Mouse (Mus musculus) brain, embryonic 14.5 days (tissue): ENCODE measurements around the gene Gli2. TPM values are rescaled to one million over a fixed set of nuclear protein-coding genes. Genes with fewer than 3 reads are reported as not detected.

Source experiments
- DNase-seq: peaks from one replicate; pipeline ENCODE4 v3.0.0-alpha.2; 2011; ENCODE audit warnings: low read depth
- CTCF ChIP-seq: fragments of 200-500 bp; IDR thresholded peaks from 2 replicates; pipeline ENCODE4 v1.5.1; 2012; ENCODE audit warnings: inconsistent platforms, mild to moderate bottlenecking, moderate library complexity, borderline replicate concordance; ENCODE audit not compliant: insufficient read depth, insufficient read length; ENCODE audit errors: extremely low read depth
- POLR2A ChIP-seq: fragments of 200-500 bp; IDR thresholded peaks from 2 replicates; pipeline ENCODE4 v1.6.1; 2012; ENCODE audit warnings: mild to moderate bottlenecking, inconsistent platforms, borderline replicate concordance; ENCODE audit not compliant: poor library complexity, insufficient read depth, insufficient read length, severe bottlenecking; ENCODE audit errors: extremely low read depth
- polyA plus RNA-seq: library from polyadenylated mRNA; depleted of rRNA; stranded (reverse); fragments of >200 nt; gene quantifications from 2 replicates; pipeline ENCODE4 v1.2.3, GENCODE M21; 2012; rRNA removed

The Gli2 gene
- 6.4 and 8.3 TPM in 2 replicates for polyA plus RNA-seq

- DNase-seq: peak; percentile 97
- TF ChIP-seq POLR2A (no peak), CTCF (peak; percentile 71)
These were observed at the start of gene Gli2 for GRCm38 (mm10) chr1:119053402-119053841. Gene Gli2, minus strand, starts transcription at chr1:119053619.

- no peak for DNase-seq
- no peak for TF ChIP-seq POLR2A
- no peak for TF ChIP-seq CTCF
These were observed 44.6 kb upstream of the Gli2 start for GRCm38 (mm10) chr1:119097921-119098521.

- TF ChIP-seq POLR2A (no peak), CTCF (peak; percentile 84)
- DNase-seq: peak; percentile 83
These were observed 40.3 kb upstream of the Gli2 start for GRCm38 (mm10) chr1:119093739-119094138.

- no peak for DNase-seq
- TF ChIP-seq CTCF (no peak), POLR2A (no peak)
These were observed 36.6 kb upstream of the Gli2 start for GRCm38 (mm10) chr1:119089887-119090620.

- DNase-seq: peak; percentile 86
- TF ChIP-seq CTCF: peak; percentile 90
- no peak for TF ChIP-seq POLR2A
These were observed 34.1 kb upstream of the Gli2 start for GRCm38 (mm10) chr1:119087539-119087938.

- no peak for DNase-seq
- TF ChIP-seq POLR2A: no peak
- TF ChIP-seq CTCF: no peak
These were observed 32.4 kb upstream of the Gli2 start for GRCm38 (mm10) chr1:119085771-119086170.

- TF ChIP-seq POLR2A: no peak
- TF ChIP-seq CTCF: peak; percentile 75; the same call in 1 of the 2 replicates
- DNase-seq: peak; percentile 86
These were observed 30.1 kb upstream of the Gli2 start for GRCm38 (mm10) chr1:119083468-119083921.

GRCm38 (mm10) chr1:119082231-119082991 lies 29.0 kb upstream of the Gli2 start:
- peak; percentile 81 for DNase-seq
- TF ChIP-seq POLR2A (no peak), CTCF (peak; percentile 84)

GRCm38 (mm10) chr1:119077933-119078332 lies 24.5 kb upstream of the Gli2 start:
- DNase-seq: no peak
- TF ChIP-seq CTCF (no peak), POLR2A (no peak)

- TF ChIP-seq POLR2A (no peak), CTCF (no peak)
- no peak for DNase-seq
These were observed 22.9 kb upstream of the Gli2 start for GRCm38 (mm10) chr1:119076333-119076732.

- TF ChIP-seq POLR2A (no peak), CTCF (no peak)
- DNase-seq: no peak
These were observed 22.5 kb upstream of the Gli2 start for GRCm38 (mm10) chr1:119075916-119076315.

- TF ChIP-seq POLR2A (no peak), CTCF (no peak)
- DNase-seq: no peak
These were observed 22.1 kb upstream of the Gli2 start for GRCm38 (mm10) chr1:119075500-119075899.
